Mouse (Mus musculus) urinary bladder, postnatal 4 days (tissue): ENCODE data around the gene Mrpl45.

Source experiments
- DNase-seq, 2 experiments: peaks; one replicate each; pipeline ENCODE4 v3.0.0; 2021 to 2022; ENCODE audit warnings: low spot score in 2 of 2

The Mrpl45 gene

GRCm38 (mm10) chr11:97365556-97365955 is 50.0 kb downstream of the Mrpl45 start:
- DNase-seq = no peak

GRCm38 (mm10) chr11:97368501-97368900 is 53.0 kb downstream of the Mrpl45 start:
- no peak for DNase-seq

GRCm38 (mm10) chr11:97370329-97371091 is 55.0 kb downstream of the Mrpl45 start:
- DNase-seq = no peak

GRCm38 (mm10) chr11:97372159-97372864 is 56.8 kb downstream of the Mrpl45 start:
- no peak for DNase-seq

- no peak for DNase-seq
These were observed 57.9 kb downstream of the Mrpl45 start for GRCm38 (mm10) chr11:97373402-97373801.
